Mouse (Mus musculus) limb, embryonic 14.5 days (tissue): ENCODE measurements around the gene Tmem223. TPM values are rescaled to one million over a fixed set of nuclear protein-coding genes. Genes with fewer than 3 reads are reported as not detected.

Source experiments
- ATAC-seq: fragments of 200-750 bp; cut with Nextera tagmentation; 2 replicates; pipeline ENCODE4 v1.8.0; 2017; ENCODE audit warnings: low read depth, moderate number of reproducible peaks, moderate TSS enrichment; ENCODE audit not compliant: low FRiP score
- DNase-seq: peaks from one replicate; pipeline ENCODE4 v3.0.0-alpha.2; 2015; ENCODE audit warnings: low spot score
- H3K27ac ChIP-seq: fragments of 300-500 bp; sonication (generic); replicated peaks from 2 replicates; pipeline ENCODE4 v1.5.1; 2014; ENCODE audit warnings: low read depth, mild to moderate bottlenecking, low read length, moderate library complexity, mixed read lengths
- H3K27me3 ChIP-seq: fragments of 300-500 bp; sonication (generic); 2 replicates; pipeline ENCODE4 v1.6.1; 2014; ENCODE audit warnings: low read length, mixed read lengths; ENCODE audit not compliant: control insufficient read depth, insufficient read depth
- H3K36me3 ChIP-seq: fragments of 300-500 bp; sonication (generic); 2 replicates; pipeline ENCODE4 v1.6.1; 2014; ENCODE audit warnings: mild to moderate bottlenecking, low read length, moderate library complexity, mixed read lengths; ENCODE audit not compliant: control insufficient read depth, insufficient read depth
- H3K4me1 ChIP-seq: fragments of 300-500 bp; sonication (generic); 2 replicates; pipeline ENCODE4 v1.6.1; 2014; ENCODE audit warnings: antibody characterized with exemption, low read length, mixed read lengths; ENCODE audit not compliant: control insufficient read depth, insufficient read depth
- H3K4me2 ChIP-seq: fragments of 300-500 bp; sonication (generic); replicated peaks from 2 replicates; pipeline ENCODE4 v1.6.1; 2014; ENCODE audit warnings: low read depth, mild to moderate bottlenecking, low read length, moderate library complexity; ENCODE audit not compliant: severe bottlenecking
- H3K4me3 ChIP-seq: fragments of 300-500 bp; sonication (generic); replicated peaks from 2 replicates; pipeline ENCODE4 v1.5.1; 2014; ENCODE audit warnings: low read length
- H3K9ac ChIP-seq: fragments of 300-500 bp; sonication (generic); 2 replicates; pipeline ENCODE4 v1.6.1; 2014; ENCODE audit warnings: mild to moderate bottlenecking, low read depth, low read length, moderate library complexity; ENCODE audit not compliant: severe bottlenecking
- H3K9me3 ChIP-seq: fragments of 300-500 bp; sonication (generic); 2 replicates; pipeline ENCODE4 v1.6.1; 2016; ENCODE audit warnings: low read length; ENCODE audit not compliant: control insufficient read depth
- POLR2A ChIP-seq: fragments of 200-500 bp; IDR thresholded peaks from 2 replicates; pipeline ENCODE4 v1.8.0; 2012; ENCODE audit warnings: inconsistent platforms, mild to moderate bottlenecking, moderate library complexity, borderline replicate concordance; ENCODE audit not compliant: insufficient read depth, insufficient read length; ENCODE audit errors: extremely low read depth
- WGBS: fragments of 180-500 bp; shearing (Covaris S2); extraction: QIAGEN DNeasy Blood & Tissue Kit; methylation state at CpG from one replicate; pipeline ENCODE4 v1.1.7; 2014; 5-methylcytosine and 5-hydroxymethylcytosine counted together
- polyA plus RNA-seq, 2 experiments: library from polyadenylated mRNA; depleted of rRNA in 1 of 2; stranded (reverse) in 1 of 2; unstranded in 1 of 2; fragments of >200 nt; fragmentation: Nextera tagmentation in 1 of 2; extraction: Ambion mirVana in 1 of 2; gene quantifications; 2 replicates each; pipeline versions ENCODE4 v1.2.1 to v1.2.3; 2012 to 2014

Tmem223 gene
- polyA plus RNA-seq, 2 experiments = 192 to 220 TPM

GRCm38 (mm10) chr19:8763276-8763675 lies 7.5 kb upstream of the Tmem223 start:
- no peak for TF ChIP-seq POLR2A

GRCm38 (mm10) chr19:8765562-8765961 lies 5.2 kb upstream of the Tmem223 start:
- no peak for TF ChIP-seq POLR2A
- H3K36me3 ChIP-seq = peaks cover 85% of the 10 kb centered on the region
- H3K27ac ChIP-seq = no peak overlapping the region
- H3K9me3 ChIP-seq = 0 out of 2 replicates have a peak, but pooled peaks cover 6% of the 10 kb centered on the region
- 0 out of 2 replicates have a peak, but pooled peaks cover 3% of the 10 kb centered on the region for H3K4me1 ChIP-seq
- H3K4me2 ChIP-seq = no peak overlapping the region
- no peak for DNase-seq
- H3K9ac ChIP-seq = no peak overlapping the region
- 97% methylated on average over 9 of the region's 9 CpGs for WGBS
- no peak for ATAC-seq
- no peak overlapping the region for H3K4me3 ChIP-seq
- no peaks in the 10 kb centered on the region for H3K27me3 ChIP-seq

More at GRCm38 (mm10) chr19:8763276-8763675, 7.5 kb upstream of the Tmem223 start:
- Histone ChIP-seq H3K4me3 (no peak overlapping the region), H3K27ac (no peak overlapping the region), H3K9ac (no peak overlapping the region), H3K9me3 (0 out of 2 replicates have a peak, but pooled peaks cover 6% of the 10 kb centered on the region), H3K27me3 (no peaks in the 10 kb centered on the region), H3K4me1 (peaks cover 2% of the 10 kb centered on the region; the same call in 1 of the 2 replicates), H3K4me2 (no peak overlapping the region), H3K36me3 (peaks cover 63% of the 10 kb centered on the region)
- 97% methylated on average over 4 of the region's 4 CpGs for WGBS
- ATAC-seq = no peak
- DNase-seq = no peak

GRCm38 (mm10) chr19:8772996-8773395 lies 2.2 kb downstream of the Tmem223 start:
- H3K36me3 ChIP-seq = peaks cover 52% of the 10 kb centered on the region
- H3K4me3 ChIP-seq = no peak overlapping the region
- H3K27me3 ChIP-seq = no peaks in the 10 kb centered on the region
- 0 out of 2 replicates have a peak overlapping the region, but pooled peaks have one; percentile 5 for H3K27ac ChIP-seq
- H3K9ac ChIP-seq = no peak overlapping the region
- peaks cover 23% of the 10 kb centered on the region for H3K4me1 ChIP-seq
- H3K9me3 ChIP-seq = no peaks in the 10 kb centered on the region
- DNase-seq (no peak), ATAC-seq (no peak)
- peak overlapping the region; percentile 98 for H3K4me2 ChIP-seq
- WGBS = 86% methylated on average over 5 of the region's 5 CpGs
- no peak for TF ChIP-seq POLR2A

GRCm38 (mm10) chr19:8773409-8773808 lies 2.6 kb downstream of the Tmem223 start:
- TF ChIP-seq POLR2A = no peak
- Histone ChIP-seq H3K4me3 (peak overlapping the region; percentile 56), H3K27ac (peak overlapping the region; percentile 99), H3K9ac (peak overlapping the region; percentile 93), H3K36me3 (peaks cover 52% of the 10 kb centered on the region), H3K9me3 (no peaks in the 10 kb centered on the region), H3K27me3 (no peaks in the 10 kb centered on the region), H3K4me2 (peak overlapping the region; percentile 98), H3K4me1 (peaks cover 23% of the 10 kb centered on the region)
- WGBS = 55% methylated on average over 6 of the region's 6 CpGs
- no peak for ATAC-seq
- no peak for DNase-seq

- Histone ChIP-seq H3K4me1 (peaks cover 23% of the 10 kb centered on the region), H3K4me3 (peak within 1 kb of the TSS; percentile 56), H3K4me2 (peak within 1 kb of the TSS; percentile 98), H3K9ac (peak within 1 kb of the TSS; percentile 93), H3K27ac (peak within 1 kb of the TSS; percentile 99), H3K9me3 (no peaks in the 10 kb centered on the region), H3K36me3 (peaks cover 47% of the 10 kb centered on the region), H3K27me3 (no peaks in the 10 kb centered on the region)
- ATAC-seq (peak; percentile 92), DNase-seq (peak; percentile 97)
- TF ChIP-seq POLR2A = peak; percentile 80; the same call in 1 of the 2 replicates
- under 1% methylated on average over 63 of the region's 68 CpGs for WGBS
Measured at GRCm38 (mm10) chr19:8774086-8774835, 3.5 kb downstream of the Tmem223 start, which contains the start of gene Tmem179b. TSS of gene Tmem179b (minus strand) at chr19:8774467.
